Mouse (Mus musculus) R1 (cell line): ENCODE measurements around the gene Ddah2.

Source experiments
- DNase-seq: peaks from one replicate; pipeline ENCODE4 v3.0.0-alpha.2; 2018; ENCODE audit warnings: low read depth, low spot score

Gene Ddah2

GRCm38 (mm10) chr17:35058911-35059892 is at the start of gene Ddah2:
Ddah2 (plus strand) TSS chr17:35059035.
- DNase-seq, result peak; percentile 90

GRCm38 (mm10) chr17:35009586-35009985 is 49.2 kb upstream of the Ddah2 start:
- DNase-seq, result no peak

- DNase-seq, result no peak
These were observed 47.4 kb upstream of the Ddah2 start for GRCm38 (mm10) chr17:35011440-35011839.

- no peak for DNase-seq
These were observed 46.4 kb upstream of the Ddah2 start for GRCm38 (mm10) chr17:35012430-35012829.

- DNase-seq, result no peak
These were observed 45.6 kb upstream of the Ddah2 start for GRCm38 (mm10) chr17:35013221-35013620.

GRCm38 (mm10) chr17:35015296-35015695 is 43.5 kb upstream of the Ddah2 start:
- no peak for DNase-seq

GRCm38 (mm10) chr17:35016376-35016775 is 42.5 kb upstream of the Ddah2 start, which contains the start of gene Vwa7:
Vwa7 (plus strand) TSS chr17:35016579.
- DNase-seq, result no peak

GRCm38 (mm10) chr17:35016791-35017705 is 41.8 kb upstream of the Ddah2 start:
- no peak for DNase-seq

GRCm38 (mm10) chr17:35017706-35018030 is 41.2 kb upstream of the Ddah2 start:
- no peak for DNase-seq

GRCm38 (mm10) chr17:35018171-35018570 is 40.7 kb upstream of the Ddah2 start:
- no peak for DNase-seq

- no peak for DNase-seq
These were observed 38.9 kb upstream of the Ddah2 start for GRCm38 (mm10) chr17:35019894-35020293.

GRCm38 (mm10) chr17:35020551-35020950 is 38.3 kb upstream of the Ddah2 start:
- DNase-seq, result no peak

GRCm38 (mm10) chr17:35021163-35021808 is 37.5 kb upstream of the Ddah2 start:
- peak; percentile 83 for DNase-seq

- no peak for DNase-seq
These were observed 36.9 kb upstream of the Ddah2 start for GRCm38 (mm10) chr17:35021842-35022477.

GRCm38 (mm10) chr17:35022541-35023060 is 36.2 kb upstream of the Ddah2 start:
- no peak for DNase-seq

GRCm38 (mm10) chr17:35023221-35023620 is 35.6 kb upstream of the Ddah2 start:
- DNase-seq, result no peak

GRCm38 (mm10) chr17:35023756-35024155 is 35.1 kb upstream of the Ddah2 start:
- no peak for DNase-seq

- DNase-seq, result no peak
These were observed 34.6 kb upstream of the Ddah2 start for GRCm38 (mm10) chr17:35024261-35024660.

GRCm38 (mm10) chr17:35024691-35025488 is 33.9 kb upstream of the Ddah2 start:
- no peak for DNase-seq

- DNase-seq, result no peak
These were observed 32.6 kb upstream of the Ddah2 start for GRCm38 (mm10) chr17:35026206-35026605.
